Mouse (Mus musculus) heart, postnatal 0 days (tissue): ENCODE data around the gene Fgfr2. TPM values are rescaled to one million over a fixed set of nuclear protein-coding genes. Genes with fewer than 3 reads are reported as not detected.

Experiments used
- ATAC-seq: fragments of 200-750 bp; cut with Nextera tagmentation; 2 replicates; pipeline ENCODE4 v1.8.0; 2017; ENCODE audit warnings: low read depth, moderate number of reproducible peaks, moderate library complexity; ENCODE audit not compliant: insufficient read depth
- DNase-seq: peaks from one replicate; pipeline ENCODE4 v3.0.0-alpha.2; 2016; ENCODE audit warnings: low spot score
- H3K27ac ChIP-seq: fragments of 300-500 bp; sonication (generic); 2 replicates; pipeline ENCODE4 v1.5.1; 2014; ENCODE audit warnings: low read depth, mild to moderate bottlenecking
- H3K27me3 ChIP-seq: fragments of 300-500 bp; sonication (generic); 2 replicates; pipeline ENCODE4 v1.6.1; 2014; ENCODE audit warnings: low read length, mixed read lengths; ENCODE audit not compliant: control insufficient read depth, insufficient read depth
- H3K36me3 ChIP-seq: fragments of 300-500 bp; sonication (generic); replicated peaks from 2 replicates; pipeline ENCODE4 v1.6.1; 2014; ENCODE audit warnings: low read length, mixed read lengths; ENCODE audit not compliant: control insufficient read depth, insufficient read depth
- H3K4me1 ChIP-seq: fragments of 300-500 bp; sonication (generic); 2 replicates; pipeline ENCODE4 v1.6.1; 2014; ENCODE audit warnings: antibody characterized with exemption; ENCODE audit not compliant: control insufficient read depth, insufficient read depth
- H3K4me2 ChIP-seq: fragments of 300-500 bp; sonication (generic); 2 replicates; pipeline ENCODE4 v1.6.1; 2014; ENCODE audit warnings: low read depth, mild to moderate bottlenecking, low read length, moderate library complexity
- H3K4me3 ChIP-seq: fragments of 300-500 bp; sonication (generic); 2 replicates; pipeline ENCODE4 v1.5.1; 2014; ENCODE audit warnings: low read depth, low read length
- H3K9ac ChIP-seq: fragments of 300-500 bp; sonication (generic); replicated peaks from 2 replicates; pipeline ENCODE4 v1.6.1; 2014; ENCODE audit warnings: low read depth, low read length, mixed read lengths
- H3K9me3 ChIP-seq: fragments of 300-500 bp; sonication (generic); replicated peaks from 2 replicates; pipeline ENCODE4 v1.6.1; 2016; ENCODE audit warnings: low read length; ENCODE audit not compliant: control insufficient read depth
- CTCF ChIP-seq: IDR thresholded peaks from 2 replicates; pipeline ENCODE4 v1.5.1; 2016; ENCODE audit warnings: antibody characterized with exemption, control low read depth, low read depth
- EP300 ChIP-seq: IDR thresholded peaks from 2 replicates; pipeline ENCODE4 v1.6.1; 2016; ENCODE audit warnings: antibody characterized with exemption, low read depth
- WGBS: fragments of 180-500 bp; shearing (Covaris S2); extraction: QIAGEN DNeasy Blood & Tissue Kit; methylation state at CpG from one replicate; pipeline ENCODE4 v1.1.7; 2014; 5-methylcytosine and 5-hydroxymethylcytosine counted together
- polyA plus RNA-seq: library from polyadenylated mRNA; unstranded; fragments of >200 nt; fragmentation: Nextera tagmentation; extraction: Ambion mirVana; gene quantifications from 2 replicates; pipeline ENCODE4 v1.2.1, GENCODE M21; 2015
- total RNA-seq: library from RNA; depleted of rRNA; stranded (reverse); fragments of >200 nt; gene quantifications from 2 replicates; pipeline ENCODE4 v1.2.3, GENCODE M21; 2014; ENCODE audit warnings: low replicate concordance

Fgfr2 gene
- total and polyA plus RNA-seq, 2 experiments from 2014 or later: 3.8 to 11.5 TPM

DNA sequence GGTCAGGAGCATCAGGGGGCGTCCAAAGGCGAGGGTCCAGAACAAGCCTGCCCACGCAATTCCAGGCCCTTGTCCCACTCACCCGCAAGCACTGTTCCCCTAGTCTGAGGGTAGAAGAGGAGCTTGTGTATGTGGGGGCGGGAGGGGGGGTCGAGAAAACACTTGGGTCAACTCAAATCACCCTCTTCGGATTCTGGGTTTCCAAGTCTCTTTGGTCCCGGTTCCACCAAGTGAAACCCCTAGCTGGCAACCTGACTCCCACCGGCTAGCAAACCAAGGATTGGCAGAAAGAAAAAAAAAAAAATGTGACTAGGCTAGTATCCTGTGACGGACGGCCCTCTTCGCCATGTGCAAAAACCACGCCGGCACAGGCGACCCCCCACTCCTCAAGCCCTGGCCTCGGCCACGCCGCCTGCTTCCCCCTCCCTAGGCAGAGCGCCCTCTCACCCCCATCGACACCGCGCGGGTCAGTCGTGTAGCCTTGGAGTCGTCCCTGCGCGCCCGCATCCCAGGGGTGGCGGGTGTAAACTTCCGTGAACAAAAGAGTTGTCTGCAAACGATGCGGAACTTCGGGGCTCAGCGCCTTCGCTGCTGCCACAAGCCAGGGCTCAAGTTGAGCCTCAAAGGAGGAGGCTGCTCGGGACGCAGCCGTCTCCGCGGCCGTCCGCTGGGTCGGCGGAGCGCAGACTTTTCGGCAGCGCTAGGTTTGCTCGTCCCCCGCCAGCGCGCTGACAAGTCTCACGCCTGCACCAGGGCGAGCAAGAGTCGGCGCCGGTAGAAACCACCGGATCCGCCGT lies 310.3 kb downstream of the Fgfr2 start:
- Histone ChIP-seq H3K4me3 (peak overlapping the region; percentile 92), H3K4me2 (peak overlapping the region; percentile 95), H3K9ac (peak overlapping the region; percentile 92), H3K4me1 (peaks cover 34% of the 10 kb centered on the region), H3K27me3 (no peaks in the 10 kb centered on the region), H3K9me3 (no peaks in the 10 kb centered on the region), H3K27ac (peak overlapping the region; percentile 98), H3K36me3 (no peaks in the 10 kb centered on the region)
- DNase-seq (peak; percentile 30), ATAC-seq (peak; percentile 40)
- WGBS: under 1% methylated on average over 59 of the region's 59 CpGs
- TF ChIP-seq CTCF (0 out of 2 replicates have a peak, but pooled peaks have one; percentile 1), EP300 (0 out of 2 replicates have a peak, but pooled peaks have one; percentile 22)

- peak overlapping the region; percentile 98 for H3K27ac ChIP-seq
- TF ChIP-seq EP300 (no peak), CTCF (peak; percentile 21; the same call in 1 of the 2 replicates)
- DNase-seq: peak; percentile 40
Measured at GRCm38 (mm10) chr7:132811716-132812618, 311.2 kb downstream of the Fgfr2 start.

DNA sequence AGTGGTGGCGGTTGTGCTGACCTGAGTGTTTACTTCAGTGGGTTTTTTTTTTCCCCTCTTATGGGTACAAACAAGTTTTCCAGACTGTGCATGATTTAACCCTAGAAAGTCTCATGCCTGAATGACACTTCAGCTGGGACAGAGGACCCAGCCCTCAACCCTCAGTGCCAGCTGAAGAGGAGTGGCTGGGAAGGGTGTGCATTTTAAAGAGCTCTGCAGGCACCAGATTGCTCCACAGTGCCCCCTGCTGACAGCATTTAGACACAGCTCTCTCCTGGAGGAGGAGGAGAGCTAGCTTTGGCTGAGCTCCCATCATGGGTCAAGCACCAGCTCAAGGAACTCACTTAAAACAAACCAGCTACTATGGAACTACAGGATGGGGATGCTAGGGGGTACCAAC lies 312.3 kb downstream of the Fgfr2 start:
- ATAC-seq (peak; percentile 43; the same call in 1 of the 2 replicates), DNase-seq (peak; percentile 90)
- no peak overlapping the region for H3K9ac ChIP-seq
- whole genome bisulfite sequencing: 91% methylated on average over 1 of the region's 1 CpGs
- 0 out of 2 replicates have a peak overlapping the region, but pooled peaks have one; percentile 92 for H3K4me3 ChIP-seq
- H3K27ac ChIP-seq: peak overlapping the region; percentile 98; the same call in 1 of the 2 replicates
- peaks cover 52% of the 10 kb centered on the region for H3K4me1 ChIP-seq
- TF ChIP-seq EP300 (no peak), CTCF (peak; percentile 95)
- no peaks in the 10 kb centered on the region for H3K9me3 ChIP-seq
- H3K4me2 ChIP-seq: peak overlapping the region; percentile 95; the same call in 1 of the 2 replicates
- no peaks in the 10 kb centered on the region for H3K36me3 ChIP-seq
- no peaks in the 10 kb centered on the region for H3K27me3 ChIP-seq

More at GRCm38 (mm10) chr7:132811716-132812618, 311.2 kb downstream of the Fgfr2 start:
- 10% methylated on average over 23 of the region's 23 CpGs for WGBS
- Histone ChIP-seq H3K27me3 (no peaks in the 10 kb centered on the region), H3K4me1 (peaks cover 42% of the 10 kb centered on the region), H3K36me3 (no peaks in the 10 kb centered on the region), H3K4me3 (peak overlapping the region; percentile 92), H3K9ac (peak overlapping the region; percentile 92), H3K9me3 (no peaks in the 10 kb centered on the region), H3K4me2 (peak overlapping the region; percentile 95)
- no peak for ATAC-seq

GRCm38 (mm10) chr7:132810368-132810767 lies 312.8 kb downstream of the Fgfr2 start:
- no peaks in the 10 kb centered on the region for H3K36me3 ChIP-seq
- peak; percentile 29 for DNase-seq
- peak overlapping the region; percentile 5; the same call in 1 of the 2 replicates for H3K27ac ChIP-seq
- 0 out of 2 replicates have a peak overlapping the region, but pooled peaks have one; percentile 95 for H3K4me2 ChIP-seq
- no peak overlapping the region for H3K4me3 ChIP-seq
- 29% methylated on average over 6 of the region's 6 CpGs for WGBS
- TF ChIP-seq CTCF (no peak), EP300 (no peak)
- H3K9ac ChIP-seq: no peak overlapping the region
- H3K9me3 ChIP-seq: no peaks in the 10 kb centered on the region
- no peaks in the 10 kb centered on the region for H3K27me3 ChIP-seq
- H3K4me1 ChIP-seq: peaks cover 57% of the 10 kb centered on the region
- ATAC-seq: no peak

- 0 out of 2 replicates have a peak overlapping the region, but pooled peaks have one; percentile 74 for H3K27ac ChIP-seq
- H3K36me3 ChIP-seq: no peaks in the 10 kb centered on the region
- H3K27me3 ChIP-seq: no peaks in the 10 kb centered on the region
- no peak for TF ChIP-seq EP300
- no peak for TF ChIP-seq CTCF
- ATAC-seq (no peak), DNase-seq (no peak)
- 70% methylated on average over 6 of the region's 6 CpGs for WGBS
- no peaks in the 10 kb centered on the region for H3K9me3 ChIP-seq
- H3K4me2 ChIP-seq: peak overlapping the region; percentile 4
- H3K4me1 ChIP-seq: peaks cover 59% of the 10 kb centered on the region
- no peak overlapping the region for H3K9ac ChIP-seq
- no peak overlapping the region for H3K4me3 ChIP-seq
Measured at GRCm38 (mm10) chr7:132809721-132810120, 313.4 kb downstream of the Fgfr2 start.
